Mouse (Mus musculus) lung, embryonic 14.5 days (tissue): ENCODE measurements around the gene Slc38a4. TPM values are rescaled to one million over a fixed set of nuclear protein-coding genes. Genes with fewer than 3 reads are reported as not detected.
A peak's percentile ranks its signal among the peaks of the same experiment; 100 is the strongest.

Experiments used
- ATAC-seq: fragments of 200-750 bp; cut with Nextera tagmentation; 2 replicates; pipeline ENCODE4 v1.8.0; 2017; ENCODE audit warnings: mild to moderate bottlenecking, moderate TSS enrichment, moderate library complexity; ENCODE audit not compliant: insufficient read depth
- DNase-seq: peaks from one replicate; pipeline ENCODE4 v3.0.0-alpha.2; 2015
- H3K27ac ChIP-seq: fragments of 300-500 bp; sonication (generic); 2 replicates; pipeline ENCODE4 v1.5.1; 2014; ENCODE audit warnings: low read depth, mild to moderate bottlenecking, moderate library complexity
- H3K27me3 ChIP-seq: fragments of 300-500 bp; sonication (generic); 2 replicates; pipeline ENCODE4 v1.6.1; 2014; ENCODE audit warnings: low read length, control low read depth; ENCODE audit not compliant: insufficient read depth
- H3K36me3 ChIP-seq: fragments of 300-500 bp; sonication (generic); 2 replicates; pipeline ENCODE4 v1.6.1; 2014; ENCODE audit warnings: control low read depth; ENCODE audit not compliant: insufficient read depth
- H3K4me1 ChIP-seq: fragments of 300-500 bp; sonication (generic); 2 replicates; pipeline ENCODE4 v1.6.1; 2014; ENCODE audit warnings: antibody characterized with exemption, control low read depth; ENCODE audit not compliant: insufficient read depth
- H3K4me2 ChIP-seq: fragments of 300-500 bp; sonication (generic); 2 replicates; pipeline ENCODE4 v1.6.1; 2014; ENCODE audit warnings: mild to moderate bottlenecking
- H3K4me3 ChIP-seq: fragments of 300-500 bp; sonication (generic); 2 replicates; pipeline ENCODE4 v1.5.1; 2014; ENCODE audit warnings: low read depth, low read length
- H3K9ac ChIP-seq: fragments of 300-500 bp; sonication (generic); 2 replicates; pipeline ENCODE4 v1.6.1; 2014
- H3K9me3 ChIP-seq: fragments of 300-500 bp; sonication (generic); 2 replicates; pipeline ENCODE4 v1.6.1; 2016; ENCODE audit warnings: low read depth, low read length, control low read depth
- CTCF ChIP-seq: IDR thresholded peaks from 2 replicates; pipeline ENCODE4 v1.5.1; 2016; ENCODE audit warnings: antibody characterized with exemption, low read depth
- WGBS: fragments of 180-500 bp; shearing (Covaris S2); extraction: QIAGEN DNeasy Blood & Tissue Kit; methylation state at CpG from one replicate; pipeline ENCODE4 v1.1.7; 2014; 5-methylcytosine and 5-hydroxymethylcytosine counted together
- polyA plus RNA-seq: library from polyadenylated mRNA; unstranded; fragments of >200 nt; fragmentation: Nextera tagmentation; extraction: Ambion mirVana; gene quantifications from 2 replicates; pipeline ENCODE4 v1.2.1, GENCODE M21; 2014

Gene Slc38a4
- polyA plus RNA-seq, 1 experiment from 2014 or later: 92.3 TPM

DNA sequence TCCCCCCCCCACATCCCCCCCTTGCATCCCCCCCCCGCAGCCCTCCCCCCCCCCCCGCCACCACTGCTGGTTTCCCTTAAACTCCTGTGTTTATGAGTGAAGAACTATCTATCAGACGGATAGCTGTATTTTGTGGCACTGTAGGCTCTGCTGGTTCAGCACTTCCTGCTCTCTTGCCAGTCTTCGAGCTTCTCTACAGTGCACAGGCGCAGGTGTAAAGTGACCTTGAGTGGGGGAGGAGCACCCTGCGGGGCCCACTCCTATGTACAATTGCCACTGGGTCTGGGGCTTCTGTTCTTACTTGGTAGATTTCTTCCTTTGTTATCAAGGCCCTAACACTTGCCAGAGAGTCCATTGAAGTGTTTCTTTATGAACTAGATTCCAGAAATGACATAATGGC is 33.0 kb downstream of the Slc38a4 start:
- H3K4me2 ChIP-seq: no peak overlapping the region
- 47% methylated on average over 4 of the region's 6 CpGs for WGBS
- ATAC-seq (no peak), DNase-seq (no peak)
- H3K9me3 ChIP-seq: no peaks in the 10 kb centered on the region
- H3K27me3 ChIP-seq: no peaks in the 10 kb centered on the region
- no peak overlapping the region for H3K27ac ChIP-seq
- no peaks in the 10 kb centered on the region for H3K4me1 ChIP-seq
- H3K9ac ChIP-seq: no peak overlapping the region
- TF ChIP-seq CTCF: no peak
- no peak overlapping the region for H3K4me3 ChIP-seq
- no peaks in the 10 kb centered on the region for H3K36me3 ChIP-seq

DNA sequence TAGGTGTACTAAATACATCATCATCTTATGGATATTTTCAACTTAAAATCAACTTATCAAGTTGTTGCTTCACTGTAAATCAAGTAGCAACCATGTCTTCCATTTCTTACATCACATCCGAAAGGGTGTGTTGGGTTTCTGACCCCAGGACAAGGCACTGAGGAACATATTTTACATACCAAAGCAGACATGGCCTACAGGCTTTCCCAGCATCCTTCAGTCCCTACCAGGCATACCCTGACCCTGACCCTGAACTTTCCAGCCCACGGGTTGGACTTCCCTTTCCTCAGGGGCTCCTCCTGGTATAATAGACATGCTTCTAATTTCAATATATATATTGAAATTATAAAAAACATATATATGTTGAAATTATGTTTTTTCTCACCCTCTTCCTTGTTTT is 33.5 kb downstream of the Slc38a4 start:
- ATAC-seq (no peak), DNase-seq (no peak)
- Histone ChIP-seq H3K9me3 (no peaks in the 10 kb centered on the region), H3K4me2 (no peak overlapping the region), H3K27me3 (no peaks in the 10 kb centered on the region), H3K36me3 (no peaks in the 10 kb centered on the region), H3K4me3 (no peak overlapping the region), H3K4me1 (no peaks in the 10 kb centered on the region), H3K9ac (no peak overlapping the region), H3K27ac (no peak overlapping the region)
- TF ChIP-seq CTCF: no peak
- 83% methylated on average over 2 of the region's 2 CpGs for WGBS

DNA sequence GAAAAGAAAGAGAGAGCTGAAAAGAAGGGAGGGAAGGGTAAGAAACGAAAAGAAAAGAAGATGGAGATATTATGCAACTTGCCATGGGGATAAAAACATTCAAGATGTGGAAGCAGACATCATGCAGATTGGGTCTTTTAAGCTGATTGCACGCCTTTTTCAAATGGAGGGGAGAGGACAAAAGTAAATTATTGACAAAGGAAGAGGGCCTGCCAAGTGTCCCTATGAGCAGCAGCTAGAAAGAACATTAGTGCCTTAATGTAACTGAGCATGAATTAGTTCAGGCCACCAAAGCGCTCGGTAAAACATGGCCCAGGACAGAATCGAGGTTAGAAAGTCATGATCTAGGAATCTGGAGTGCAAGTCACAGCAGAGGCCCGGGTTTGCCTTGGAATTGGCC is 35.5 kb downstream of the Slc38a4 start:
- no peak for DNase-seq
- Histone ChIP-seq H3K27me3 (no peaks in the 10 kb centered on the region), H3K4me1 (0 out of 2 replicates have a peak, but pooled peaks cover 3% of the 10 kb centered on the region), H3K4me2 (no peak overlapping the region), H3K9ac (no peak overlapping the region), H3K4me3 (no peak overlapping the region), H3K27ac (no peak overlapping the region), H3K9me3 (no peaks in the 10 kb centered on the region), H3K36me3 (peaks cover 5% of the 10 kb centered on the region)
- TF ChIP-seq CTCF: no peak
- whole genome bisulfite sequencing: 69% methylated on average over 6 of the region's 6 CpGs
- no peak for ATAC-seq

DNA sequence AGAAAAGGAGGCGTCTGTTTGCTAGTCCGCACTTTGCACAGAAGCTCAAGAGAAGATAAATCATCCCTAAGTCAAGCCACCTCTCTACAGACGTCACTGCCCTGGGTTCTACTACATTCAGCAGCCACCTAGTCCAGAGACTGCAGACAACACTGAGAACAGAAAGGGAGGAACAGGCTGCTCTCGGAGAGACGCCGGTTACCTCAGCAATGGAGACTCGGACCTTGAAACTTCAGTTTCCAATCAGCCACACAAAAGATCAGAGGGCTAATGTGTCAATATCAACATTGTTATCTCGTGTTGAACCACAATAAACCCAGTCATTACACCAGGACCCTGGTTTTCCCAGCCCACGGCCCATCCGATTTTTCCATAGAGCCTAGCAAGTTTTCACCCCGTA is 36.4 kb downstream of the Slc38a4 start:
- H3K27me3 ChIP-seq: no peaks in the 10 kb centered on the region
- H3K27ac ChIP-seq: no peak overlapping the region
- no peaks in the 10 kb centered on the region for H3K9me3 ChIP-seq
- 0 out of 2 replicates have a peak, but pooled peaks cover 3% of the 10 kb centered on the region for H3K4me1 ChIP-seq
- ATAC-seq (no peak), DNase-seq (no peak)
- H3K4me2 ChIP-seq: 0 out of 2 replicates have a peak overlapping the region, but pooled peaks have one; percentile 13
- H3K9ac ChIP-seq: no peak overlapping the region
- WGBS: 62% methylated on average over 11 of the region's 11 CpGs
- no peak for TF ChIP-seq CTCF
- H3K4me3 ChIP-seq: no peak overlapping the region
- peaks cover 14% of the 10 kb centered on the region for H3K36me3 ChIP-seq

DNA sequence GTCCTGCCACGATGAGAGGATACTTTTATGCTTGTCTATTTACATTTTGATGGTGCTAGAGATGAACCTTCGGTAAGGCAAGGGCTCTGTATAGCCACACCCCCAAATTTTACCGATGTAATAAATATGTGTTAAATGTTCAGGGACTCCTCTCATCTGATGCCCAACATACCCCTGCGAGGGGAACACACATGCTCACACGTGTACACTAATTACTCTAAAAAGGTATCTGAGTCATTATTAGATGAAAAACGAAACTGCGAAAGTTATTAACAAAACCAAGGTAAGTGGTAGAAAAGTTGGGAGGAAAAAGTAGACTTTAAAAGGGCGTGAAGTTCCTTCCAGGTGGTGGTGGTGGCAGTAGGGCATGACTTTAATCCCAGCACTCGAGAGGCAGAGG is 38.6 kb downstream of the Slc38a4 start:
- Histone ChIP-seq H3K27ac (no peak overlapping the region), H3K9ac (no peak overlapping the region), H3K9me3 (no peaks in the 10 kb centered on the region), H3K4me1 (0 out of 2 replicates have a peak, but pooled peaks cover 3% of the 10 kb centered on the region), H3K4me3 (no peak overlapping the region), H3K27me3 (no peaks in the 10 kb centered on the region), H3K36me3 (peaks cover 26% of the 10 kb centered on the region), H3K4me2 (no peak overlapping the region)
- no peak for DNase-seq
- WGBS: 82% methylated on average over 9 of the region's 9 CpGs
- TF ChIP-seq CTCF: no peak
- no peak for ATAC-seq

DNA sequence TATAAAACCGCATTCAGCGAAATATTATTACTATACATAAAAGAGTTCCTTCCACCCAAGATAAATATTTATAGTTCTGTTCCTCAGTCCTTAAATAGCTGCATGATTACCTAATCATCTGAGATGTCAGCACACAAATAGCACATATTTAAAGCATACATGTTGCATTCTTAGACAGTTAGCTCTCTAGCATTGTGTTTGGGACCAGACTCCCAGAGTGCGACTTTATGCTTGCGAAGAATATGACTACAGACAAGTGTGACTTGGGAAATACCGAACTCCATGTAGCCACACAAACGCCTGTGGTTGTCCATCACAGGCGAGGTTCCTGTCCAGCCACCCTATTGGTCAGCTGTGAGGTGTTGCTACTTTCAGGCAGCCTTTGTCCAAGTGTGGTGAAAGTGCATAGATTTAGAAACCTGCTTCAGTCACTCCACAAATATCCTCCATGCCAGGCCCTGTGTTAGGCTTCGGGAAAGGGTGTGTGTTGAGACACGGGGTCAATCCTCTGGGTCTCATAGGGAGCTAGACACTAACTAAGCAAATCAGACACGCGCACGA is 40.6 kb downstream of the Slc38a4 start:
- TF ChIP-seq CTCF: no peak
- 73% methylated on average over 12 of the region's 12 CpGs for WGBS
- peaks cover 43% of the 10 kb centered on the region for H3K36me3 ChIP-seq
- H3K9me3 ChIP-seq: no peaks in the 10 kb centered on the region
- H3K9ac ChIP-seq: no peak overlapping the region
- 0 out of 2 replicates have a peak, but pooled peaks cover 3% of the 10 kb centered on the region for H3K4me1 ChIP-seq
- H3K27ac ChIP-seq: no peak overlapping the region
- DNase-seq: peak; percentile 37
- H3K27me3 ChIP-seq: no peaks in the 10 kb centered on the region
- H3K4me2 ChIP-seq: no peak overlapping the region
- H3K4me3 ChIP-seq: no peak overlapping the region
- ATAC-seq: no peak

DNA sequence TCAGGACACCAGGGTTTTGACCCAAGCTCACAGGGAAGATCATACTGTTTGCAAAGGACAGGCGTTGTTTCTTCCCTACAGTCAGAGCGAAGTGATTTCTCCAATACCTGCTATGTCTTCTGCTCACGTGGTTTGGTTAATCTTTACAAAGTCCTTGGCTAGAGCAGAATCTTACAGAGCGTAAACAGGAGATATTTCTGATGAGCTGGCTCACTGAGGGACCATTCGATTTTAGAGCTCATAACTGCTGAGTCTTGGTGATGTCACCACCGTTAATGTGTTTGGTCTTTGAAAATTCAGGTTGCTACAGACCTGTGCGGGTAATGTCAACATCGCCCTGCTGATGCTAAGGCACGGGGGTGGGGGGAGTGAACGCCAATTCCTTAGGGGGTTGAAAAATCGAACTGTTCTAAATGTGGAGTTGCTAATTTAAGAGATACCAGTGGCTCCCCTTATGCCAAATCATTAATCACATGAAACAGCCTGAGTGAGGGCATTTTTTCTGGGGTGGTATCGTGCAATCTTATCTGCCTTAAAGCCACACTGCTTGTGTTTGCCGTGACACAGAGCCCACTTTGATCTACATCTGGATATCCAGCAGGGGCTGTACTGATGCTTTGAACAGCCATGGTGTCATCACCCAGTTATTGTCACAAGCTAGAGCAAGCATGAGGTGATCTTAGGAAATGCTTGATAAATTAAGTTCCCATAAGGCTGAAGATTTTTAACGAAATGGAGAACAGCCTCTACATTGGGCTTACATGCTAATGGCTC is 44.0 kb downstream of the Slc38a4 start:
- no peak overlapping the region for H3K4me2 ChIP-seq
- TF ChIP-seq CTCF: no peak
- no peaks in the 10 kb centered on the region for H3K9me3 ChIP-seq
- H3K4me1 ChIP-seq: 0 out of 2 replicates have a peak, but pooled peaks cover 3% of the 10 kb centered on the region
- peaks cover 63% of the 10 kb centered on the region for H3K36me3 ChIP-seq
- no peak overlapping the region for H3K9ac ChIP-seq
- H3K27ac ChIP-seq: no peak overlapping the region
- no peaks in the 10 kb centered on the region for H3K27me3 ChIP-seq
- ATAC-seq (no peak), DNase-seq (no peak)
- WGBS: 68% methylated on average over 14 of the region's 14 CpGs
- H3K4me3 ChIP-seq: no peak overlapping the region
